Mouse (Mus musculus) brain, adult 2 months (tissue): ENCODE measurements at regions not wholly inside any gene's neighbourhood (a gene's known extent, or its start where the extent isn't known, plus 50 kb on each side); places are given as distances from the start of the nearest gene placed in this dataset.

ENCODE experiments used
- DNase-seq: peaks from one replicate; pipeline ENCODE4 v3.0.0; 2011; ENCODE audit warnings: low read depth, low spot score

DNA sequence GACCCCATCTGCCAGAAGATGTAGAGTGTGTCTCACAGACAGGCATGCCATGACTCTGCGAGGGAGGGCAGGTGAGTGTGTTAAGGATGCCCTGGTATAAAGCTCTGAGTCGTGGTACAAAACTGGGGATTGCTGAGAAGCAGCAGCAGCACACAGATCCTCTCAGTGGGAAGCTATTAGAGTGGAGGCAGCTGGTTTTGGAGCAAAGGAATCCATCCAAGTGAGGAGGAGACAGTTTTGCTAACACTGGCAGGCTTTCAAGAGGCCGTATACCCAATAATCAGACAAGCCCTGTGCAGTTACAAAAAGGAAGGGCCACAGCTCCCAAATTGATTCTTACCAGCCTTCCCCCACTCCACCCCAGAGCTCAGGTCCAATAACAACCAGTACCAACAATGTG, 170.4 kb upstream of the AI593442 start:
- peak; percentile 64 for DNase-seq

- DNase-seq: peak; percentile 39
Measured at GRCm38 (mm10) chr9:52841105-52841504, 161.5 kb upstream of the AI593442 start.

GRCm38 (mm10) chr9:52839996-52840395, 160.4 kb upstream of the AI593442 start:
- no peak for DNase-seq

DNA sequence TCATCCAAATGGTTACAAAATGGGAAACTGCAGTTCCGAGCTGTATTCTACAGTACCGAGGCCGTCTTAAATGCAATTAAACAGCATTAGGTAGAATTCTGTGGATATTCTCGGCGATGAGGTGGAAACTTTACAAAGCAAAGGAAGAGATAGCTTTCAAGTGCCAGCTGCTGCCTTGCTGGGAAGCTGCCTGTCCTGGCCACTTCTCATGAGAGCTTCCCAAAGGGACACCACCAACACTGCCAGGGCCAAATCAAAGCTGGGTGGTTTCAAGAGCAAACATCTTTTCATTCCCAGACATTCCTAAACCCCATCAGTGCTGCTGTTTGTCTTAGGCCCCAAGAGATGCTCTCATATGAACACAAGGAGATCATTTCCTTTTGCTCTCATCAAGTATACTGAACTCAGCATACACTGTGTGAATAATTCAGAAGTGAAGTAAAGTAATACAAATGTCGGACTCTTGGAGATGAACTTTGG, 156.6 kb upstream of the AI593442 start:
- no peak for DNase-seq

DNA sequence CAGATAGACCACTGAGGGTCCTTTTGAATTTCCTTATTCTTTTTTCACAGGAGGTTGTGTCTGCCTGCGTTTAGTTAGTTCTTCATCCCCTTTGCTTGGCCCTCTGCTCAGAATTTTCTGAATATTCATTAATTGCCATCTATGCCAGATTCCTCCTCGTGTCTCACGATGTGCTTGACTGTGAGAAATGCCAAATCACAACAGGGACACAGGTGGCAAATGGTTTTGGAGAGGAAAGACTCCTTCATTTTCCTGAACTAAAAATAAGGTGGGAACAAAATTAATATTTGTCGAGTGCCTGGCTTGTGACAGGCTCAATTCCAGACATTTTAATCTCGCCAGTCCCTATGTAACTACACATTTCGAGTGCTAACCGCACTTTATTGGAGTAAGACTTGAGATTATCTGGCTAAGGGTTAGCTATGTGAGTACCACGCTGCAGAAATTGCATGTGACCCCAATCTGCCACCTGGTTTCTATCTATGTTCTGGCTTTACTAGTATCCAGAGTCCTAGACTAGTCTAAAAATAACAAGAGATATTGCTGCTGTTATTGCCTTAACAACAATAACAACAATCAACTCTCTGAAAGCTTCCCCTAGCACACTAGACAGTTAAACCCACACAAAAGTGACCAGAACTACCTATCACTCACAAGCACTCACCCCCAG, 156.0 kb upstream of the AI593442 start:
- no peak for DNase-seq

GRCm38 (mm10) chr9:52826781-52827180, 147.2 kb upstream of the AI593442 start:
- no peak for DNase-seq

- no peak for DNase-seq
Measured at GRCm38 (mm10) chr9:52816309-52816708, 136.7 kb upstream of the AI593442 start.

DNA sequence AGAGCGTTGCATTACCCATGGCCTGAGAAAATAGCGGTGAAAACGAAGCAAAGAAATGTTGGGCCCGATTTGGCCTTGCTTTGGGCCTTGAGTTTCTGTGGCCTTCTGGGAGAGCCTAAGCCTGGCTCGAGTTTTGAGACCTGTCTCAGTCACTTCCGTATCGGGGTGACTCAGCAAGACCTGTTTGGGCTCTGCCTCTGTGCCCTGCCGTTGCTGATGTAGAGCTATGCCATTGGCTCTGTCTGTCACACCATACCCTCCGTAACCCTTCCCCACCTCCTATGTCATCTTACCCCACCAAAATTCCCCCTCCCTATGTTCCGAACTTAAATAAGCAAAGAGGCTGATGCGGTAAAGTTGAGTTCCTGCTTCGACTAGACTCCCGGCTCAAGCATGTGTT, 123.4 kb upstream of the AI593442 start:
- DNase-seq: no peak

GRCm38 (mm10) chr9:52801801-52802200, 122.2 kb upstream of the AI593442 start:
- DNase-seq: peak; percentile 16

GRCm38 (mm10) chr9:52800476-52800875, 120.9 kb upstream of the AI593442 start:
- DNase-seq: peak; percentile 40

DNA sequence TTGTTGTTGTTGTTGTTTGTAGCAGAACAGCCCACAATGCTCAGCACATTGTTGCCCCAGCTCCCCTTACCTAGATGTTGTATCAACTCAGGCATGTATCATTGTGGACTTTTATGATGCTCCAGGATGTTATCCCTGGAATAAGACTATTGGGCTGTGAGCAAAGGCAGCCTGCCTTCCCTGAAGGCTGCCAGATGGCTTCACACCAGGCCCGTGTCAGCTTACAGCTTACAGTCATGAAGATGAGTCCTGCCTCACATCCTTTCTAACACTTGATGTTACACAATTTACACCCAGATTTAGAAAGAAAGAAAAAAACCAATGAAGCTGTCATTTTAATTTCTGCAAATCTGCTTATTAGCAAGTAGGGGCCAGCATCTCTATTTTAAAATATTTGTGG, 113.0 kb upstream of the AI593442 start:
- peak; percentile 76 for DNase-seq

- DNase-seq: peak; percentile 46
Measured at GRCm38 (mm10) chr9:52782520-52782919, 102.9 kb upstream of the AI593442 start.

- DNase-seq: no peak
Measured at GRCm38 (mm10) chr9:52776542-52776941, 97.0 kb upstream of the AI593442 start.

GRCm38 (mm10) chr9:52775232-52775631, 95.7 kb upstream of the AI593442 start:
- DNase-seq: no peak

- DNase-seq: peak; percentile 54
Measured at GRCm38 (mm10) chr9:52768056-52768455, 88.5 kb upstream of the AI593442 start.

DNA sequence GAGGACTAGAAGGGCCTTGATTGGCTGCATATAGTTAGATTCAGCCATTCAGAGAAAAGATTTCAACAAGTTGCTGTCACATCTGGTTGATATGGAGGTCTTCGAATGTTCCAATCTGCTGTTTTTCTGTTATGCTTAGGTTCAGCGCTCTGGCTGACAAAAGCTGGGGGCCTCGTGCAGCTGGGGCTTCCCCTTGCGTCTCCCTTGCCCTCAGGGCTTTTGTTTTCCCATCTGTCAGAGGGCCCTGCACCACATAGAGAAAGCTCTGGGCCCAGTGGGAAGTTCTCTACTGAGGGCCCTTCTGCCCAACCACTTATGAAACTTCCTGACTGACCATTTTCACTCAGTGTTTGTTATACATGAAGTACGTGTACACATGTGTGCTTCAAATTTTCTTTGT, 86.2 kb upstream of the AI593442 start:
- DNase-seq: no peak

DNA sequence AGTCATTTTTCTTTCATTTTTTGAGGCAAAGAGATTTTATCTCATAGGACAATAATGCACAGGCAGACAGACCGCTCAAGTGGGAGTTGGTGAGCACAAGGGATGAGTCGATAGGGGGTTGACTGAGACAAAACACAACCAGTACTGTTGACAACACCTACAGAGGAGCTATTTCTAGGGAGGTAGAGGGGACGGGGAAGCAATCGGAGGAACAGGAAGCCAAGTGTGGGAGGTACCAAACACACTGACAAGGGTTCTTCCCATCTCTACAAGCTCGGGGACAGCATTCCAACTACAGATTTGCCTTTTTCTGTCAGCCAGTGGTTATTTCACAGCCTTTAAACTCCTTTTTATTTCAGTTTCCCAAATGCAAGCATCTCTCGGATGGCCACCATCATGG, 83.3 kb upstream of the AI593442 start:
- peak; percentile 90 for DNase-seq

GRCm38 (mm10) chr9:52761257-52761656, 81.7 kb upstream of the AI593442 start:
- no peak for DNase-seq

GRCm38 (mm10) chr9:52748366-52748765, 68.8 kb upstream of the AI593442 start:
- DNase-seq: peak; percentile 84

DNA sequence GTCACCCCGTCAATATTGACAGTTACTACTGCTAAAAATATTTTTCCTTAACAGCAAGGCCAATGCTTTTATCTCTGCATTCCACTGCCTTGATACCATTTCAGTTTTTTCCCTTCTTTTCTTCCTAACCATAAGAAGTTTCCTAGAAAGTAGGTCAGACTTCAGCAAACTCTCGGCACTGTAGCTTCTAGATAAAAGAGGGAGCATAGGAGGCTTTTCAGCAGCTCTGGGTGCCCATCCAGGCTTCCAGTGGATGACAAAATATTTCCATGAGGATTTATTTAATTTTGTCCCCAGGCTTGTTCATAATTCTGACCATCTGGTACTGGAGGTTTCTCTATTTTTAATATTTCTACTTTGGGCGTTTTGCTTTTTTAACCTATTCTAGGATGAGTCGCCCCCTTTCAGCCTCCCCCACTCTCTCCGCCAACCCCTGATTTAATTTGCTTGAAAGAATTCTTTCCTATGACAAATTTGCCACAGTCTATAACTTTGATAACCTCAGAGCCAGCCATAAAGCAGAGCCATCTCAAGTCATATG, 59.0 kb upstream of the AI593442 start:
- DNase-seq: peak; percentile 71
